Mouse (Mus musculus) thymus, postnatal 10 days (tissue): ENCODE data around the gene Psmd14.

Experiments
- DNase-seq, 2 experiments: peaks; one replicate each; pipeline ENCODE4 v3.0.0; 2021; ENCODE audit warnings: low spot score in 2 of 2

Psmd14 gene

GRCm38 (mm10) chr2:61813106-61813505, 101.6 kb downstream of the Psmd14 start:
- DNase-seq, result no peak

- DNase-seq, result no peak
Observed at GRCm38 (mm10) chr2:61813521-61813920, 102.0 kb downstream of the Psmd14 start.

DNA sequence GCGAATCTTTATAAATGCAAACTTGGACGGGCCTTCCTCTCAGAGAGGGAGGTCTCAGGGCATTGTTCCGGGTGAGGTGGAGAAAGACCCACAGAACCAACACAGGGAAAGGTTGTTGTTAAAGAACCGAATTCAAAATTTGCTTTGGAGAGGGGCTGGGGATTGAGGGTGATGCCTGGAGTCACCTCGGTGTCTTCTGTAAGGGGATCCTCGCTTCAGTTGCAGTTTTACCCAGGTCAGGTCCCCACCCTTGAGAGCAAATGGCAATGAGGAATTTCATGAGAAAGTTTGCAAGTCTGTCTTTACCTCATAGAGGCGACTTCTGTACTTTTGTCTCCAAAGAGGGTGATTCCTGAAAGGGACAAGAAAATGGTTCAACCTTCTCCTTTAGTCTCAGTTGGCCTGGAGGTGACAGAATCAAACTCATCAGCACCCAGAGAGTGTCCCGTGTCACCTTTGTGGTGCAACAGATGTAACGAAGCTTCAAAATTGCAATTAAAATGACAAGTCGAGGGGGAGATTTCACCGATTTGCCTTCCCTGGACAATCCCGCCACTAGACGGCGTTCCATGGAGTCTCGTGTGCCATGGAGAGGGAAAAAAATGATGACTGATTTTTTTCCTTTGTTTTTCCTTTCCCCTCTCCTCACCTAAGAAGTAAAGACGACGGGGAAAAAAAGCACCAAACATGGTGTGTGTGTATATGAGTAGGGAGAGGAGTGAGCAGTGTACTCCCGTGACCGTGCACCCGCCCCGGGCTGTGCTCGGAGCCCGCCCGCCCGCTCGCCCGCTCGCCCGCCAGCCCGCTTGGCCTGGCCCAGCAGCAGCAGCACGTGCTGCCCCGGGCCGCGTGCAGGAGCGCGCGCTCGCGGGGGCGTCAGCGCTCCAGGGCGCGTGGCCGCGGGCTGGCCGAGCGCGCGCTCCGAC, 103.3 kb downstream of the Psmd14 start:
- DNase-seq, result no peak

DNA sequence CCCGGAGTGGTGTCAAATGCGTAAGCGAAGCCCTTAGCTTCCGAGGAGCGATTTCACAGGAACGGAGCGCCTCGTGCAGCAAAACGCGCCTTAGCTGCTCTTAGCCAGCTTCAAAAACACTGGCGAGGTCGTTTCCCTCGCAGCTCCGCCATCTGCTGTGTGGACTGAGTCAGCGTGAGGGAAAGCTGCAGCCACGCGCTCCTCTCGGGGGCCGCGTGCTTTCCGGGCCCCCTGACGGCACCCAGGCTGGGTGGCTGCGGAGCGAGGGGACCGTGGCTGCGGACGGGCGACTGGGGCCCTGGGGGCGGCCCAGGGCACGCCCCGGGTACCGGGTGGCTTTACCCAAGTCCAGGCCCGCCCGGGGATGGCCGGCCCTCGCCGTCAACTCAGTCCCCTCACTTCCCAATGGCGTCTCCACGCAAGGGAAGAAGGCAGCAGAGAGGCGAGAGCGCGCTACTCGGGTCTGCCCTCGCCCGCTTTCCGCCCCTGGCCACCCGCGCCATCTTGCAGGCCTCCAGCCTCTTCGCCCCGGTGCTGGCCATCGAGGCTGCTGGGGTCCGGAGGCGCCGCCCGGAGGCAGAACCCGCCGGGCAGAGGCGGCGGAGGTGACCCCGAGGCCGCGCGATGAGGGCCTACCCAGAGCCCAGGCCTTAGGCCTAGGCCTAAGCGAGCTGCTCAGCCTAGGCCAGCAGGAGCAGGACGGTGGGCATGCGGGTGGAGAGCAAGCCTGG, 104.3 kb downstream of the Psmd14 start:
- no peak for DNase-seq

DNA sequence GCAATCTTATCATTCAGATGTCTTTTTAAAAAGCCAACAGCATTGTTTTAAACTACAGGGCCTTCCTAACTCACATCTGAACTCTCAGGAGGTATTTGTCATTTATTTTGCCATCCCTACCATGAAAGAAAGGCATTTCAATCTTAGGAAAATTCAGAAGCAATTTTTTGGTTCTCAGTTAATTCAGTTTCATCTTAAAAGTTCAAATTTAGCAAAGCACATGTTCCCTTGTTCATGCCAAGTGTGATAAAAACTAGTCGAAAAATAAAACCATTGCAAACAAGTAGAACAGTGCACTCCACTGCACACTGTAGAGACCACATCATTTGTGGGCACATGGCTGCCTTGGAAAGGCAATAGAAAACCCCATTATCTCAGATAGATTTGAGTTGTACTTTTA, 106.7 kb downstream of the Psmd14 start:
- DNase-seq, result no peak

GRCm38 (mm10) chr2:61820203-61820602, 108.7 kb downstream of the Psmd14 start:
- DNase-seq, result no peak

GRCm38 (mm10) chr2:61823426-61824140, 112.1 kb downstream of the Psmd14 start:
- DNase-seq, result no peak

- DNase-seq, result no peak
Observed at GRCm38 (mm10) chr2:61837243-61837806, 125.8 kb downstream of the Psmd14 start.
